Mouse (Mus musculus): ENCODE measurements at regions not wholly inside any gene's neighbourhood (a gene's known extent, or its start where the extent isn't known, plus 50 kb on each side); places are given as distances from the start of the nearest gene placed in this dataset.

- peak; percentile 78 for DNase-seq (ENCODE audit: extremely low read depth, low read depth)
These were observed 356.6 kb downstream of the Smarca1 start for GRCm38 (mm10) chrX:47536130-47536529.

GRCm38 (mm10) chrX:47495056-47495455 lies 397.7 kb downstream of the Smarca1 start:
- DNase-seq (ENCODE audit: extremely low read depth, low read depth) = no peak

- no peak for DNase-seq (ENCODE audit: extremely low read depth, low read depth)
These were observed 410.0 kb downstream of the Smarca1 start for GRCm38 (mm10) chrX:47482728-47483127.

DNA sequence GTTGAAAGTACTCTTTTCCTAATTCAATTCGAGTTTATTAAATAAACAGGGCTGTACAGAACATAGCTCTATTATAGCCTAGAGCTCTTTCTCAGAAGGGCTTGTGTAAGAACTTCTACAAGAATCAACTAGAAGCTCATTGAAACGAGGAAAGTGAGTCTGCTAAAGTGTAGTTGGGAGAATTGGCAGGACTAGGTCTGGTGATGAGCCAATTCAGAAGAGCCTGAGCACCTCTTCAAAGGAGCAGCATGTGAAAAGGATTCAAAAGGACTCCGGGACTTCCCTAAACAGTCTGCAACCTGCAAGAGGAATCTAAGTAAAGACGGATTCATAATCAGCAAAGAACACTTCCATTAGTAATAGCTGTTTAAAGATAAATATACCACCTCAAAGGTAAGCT lies 414.5 kb downstream of the Smarca1 start:
- no peak for DNase-seq (ENCODE audit: extremely low read depth, low read depth)

DNA sequence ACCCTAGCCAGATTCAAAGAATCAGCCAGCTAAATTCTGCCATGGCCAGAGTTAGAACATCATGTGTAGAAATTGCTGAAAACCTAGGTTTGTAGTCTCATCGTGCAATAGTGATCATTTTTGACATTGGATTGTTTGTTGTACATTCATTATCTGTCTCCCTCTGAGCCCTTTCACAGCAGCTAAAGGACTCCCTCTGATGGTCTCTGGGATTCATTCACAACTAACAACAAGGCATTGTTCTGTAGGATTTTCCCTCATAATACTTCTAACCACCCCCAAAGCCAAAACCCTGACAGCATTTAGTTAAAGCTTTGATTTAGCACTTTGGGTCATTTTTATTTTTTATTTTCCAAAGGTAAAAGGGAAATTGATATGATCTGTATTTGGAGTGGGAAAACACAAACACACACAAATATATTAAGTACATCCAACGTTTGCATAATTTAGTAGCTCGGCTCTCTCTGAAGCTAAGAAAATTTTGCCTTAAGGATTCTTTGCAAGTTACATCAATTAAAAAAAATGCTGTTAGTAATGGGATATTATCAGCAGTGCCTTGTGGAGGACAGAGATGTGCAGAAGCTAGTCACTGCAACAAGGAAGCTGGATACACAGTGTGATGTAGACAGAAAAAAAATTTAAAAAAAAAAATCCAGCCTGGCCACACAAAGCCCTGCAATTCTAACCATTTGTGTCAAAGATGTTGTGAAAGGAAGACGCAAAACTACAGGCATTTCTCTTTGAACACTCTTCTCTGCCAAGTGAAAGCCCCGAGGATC lies 425.9 kb downstream of the Smarca1 start:
- DNase-seq (ENCODE audit: extremely low read depth, low read depth) = no peak

DNA sequence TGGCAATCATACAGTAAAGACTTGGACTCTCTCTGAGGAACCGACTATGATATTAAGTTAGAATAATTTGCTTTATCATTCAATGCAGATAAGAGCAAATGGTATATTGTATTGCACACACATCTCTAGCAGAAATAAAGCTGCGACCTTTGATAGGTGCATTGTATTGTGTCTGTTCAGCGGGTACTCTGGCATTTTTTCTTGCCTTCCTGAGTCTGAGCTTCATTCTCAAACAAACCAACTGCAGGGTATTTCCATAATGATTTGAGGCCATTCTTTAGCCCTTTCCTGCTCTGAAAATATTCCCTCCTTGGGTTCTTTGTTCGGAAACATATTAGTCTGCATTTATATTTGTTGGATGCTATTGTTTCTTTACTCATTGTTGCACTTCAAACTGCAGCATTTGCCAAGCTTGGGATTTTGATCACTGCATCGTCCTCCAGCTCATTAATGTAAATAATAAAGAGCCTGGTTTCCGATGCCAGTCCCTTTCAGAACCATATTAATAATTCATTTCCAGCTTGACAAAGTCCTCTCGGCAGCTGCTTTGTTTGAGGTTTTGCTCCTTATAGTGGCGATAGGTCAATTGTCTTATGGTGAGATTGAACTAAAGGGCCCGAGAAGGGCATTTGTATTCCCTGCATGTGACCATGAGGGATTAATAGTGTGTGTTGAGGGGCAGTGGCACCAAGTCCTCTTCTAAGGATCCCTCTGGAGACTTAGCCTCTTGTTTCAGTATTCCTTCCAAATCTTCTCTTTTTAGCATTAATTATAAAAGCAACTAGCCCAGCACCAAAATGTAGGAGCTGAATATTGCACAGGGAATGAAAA lies 430.9 kb downstream of the Smarca1 start:
- no peak for DNase-seq (ENCODE audit: extremely low read depth, low read depth)
